Mouse (Mus musculus): Measurements from ENCODE around the gene Olfr726. TPM values are rescaled to one million over a fixed set of nuclear protein-coding genes. Genes with fewer than 3 reads are reported as not detected.

Olfr726 gene
- polyA plus RNA-seq, 1 experiment from 2014 or later: not detected

GRCm38 (mm10) chr14:50040275-50040674 lies 50.5 kb downstream of the Olfr726 start, which contains the start of gene Olfr725:
Olfr725 (minus strand) TSS chr14:50040375.
- H3K27ac ChIP-seq (ENCODE audit: low read depth): no peak within 1 kb of the TSS
- no peak for DNase-seq

More at GRCm38 (mm10) chr14:50040275-50040674, 50.5 kb downstream of the Olfr726 start, which contains the start of gene Olfr725:
- TF ChIP-seq EP300 (IDR thresholded peaks at IDR 0.05; ENCODE audit: low read depth) (no peak), CTCF (IDR thresholded peaks at IDR 0.05; ENCODE audit: low read depth) (no peak)
- Histone ChIP-seq H3K4me3 (ENCODE audit: low read depth, low read length) (no peak within 1 kb of the TSS), H3K9me3 (ENCODE audit: low read length) (no peaks in the 10 kb centered on the region), H3K4me1 (ENCODE audit: insufficient read depth) (no peaks in the 10 kb centered on the region), H3K36me3 (replicated peaks; ENCODE audit: insufficient read depth, low read length) (no peaks in the 10 kb centered on the region), H3K4me2 (ENCODE audit: low read depth, low read length) (no peak within 1 kb of the TSS), H3K27me3 (ENCODE audit: insufficient read depth, low read length) (no peaks in the 10 kb centered on the region), H3K9ac (replicated peaks) (no peak within 1 kb of the TSS)
- ATAC-seq: no peak

Other genes starting within 250 kb of the Olfr726 start
- not detected in 2 replicates for gene Olfr722, start 189.0 kb downstream of the Olfr726 start, polyA plus RNA-seq (2015; fragmentation: Nextera tagmentation; extraction: Ambion mirVana)
- not detected in 2 replicates for gene Olfr723, start 159.2 kb downstream of the Olfr726 start, polyA plus RNA-seq (2015; fragmentation: Nextera tagmentation; extraction: Ambion mirVana)
- not detected in 2 replicates for gene Olfr724, start 127.7 kb downstream of the Olfr726 start, polyA plus RNA-seq (2015; fragmentation: Nextera tagmentation; extraction: Ambion mirVana)
- gene Olfr725, start 50.6 kb downstream of the Olfr726 start, polyA plus RNA-seq (2015; fragmentation: Nextera tagmentation; extraction: Ambion mirVana): not detected in 2 replicates
- gene Olfr727, start 32.2 kb upstream of the Olfr726 start, polyA plus RNA-seq (2015; fragmentation: Nextera tagmentation; extraction: Ambion mirVana): not detected in 2 replicates
- not detected in 2 replicates for gene Olfr728, start 51.7 kb upstream of the Olfr726 start, polyA plus RNA-seq (2015; fragmentation: Nextera tagmentation; extraction: Ambion mirVana)
- not detected in 2 replicates for gene Olfr729, start 62.0 kb upstream of the Olfr726 start, polyA plus RNA-seq (2015; fragmentation: Nextera tagmentation; extraction: Ambion mirVana)
- gene Olfr730, start 97.2 kb upstream of the Olfr726 start, polyA plus RNA-seq (2015; fragmentation: Nextera tagmentation; extraction: Ambion mirVana): not detected in 2 replicates
- gene Olfr731, start 150.9 kb upstream of the Olfr726 start, polyA plus RNA-seq (2015; fragmentation: Nextera tagmentation; extraction: Ambion mirVana): not detected in 2 replicates
- gene Olfr732, start 193.3 kb upstream of the Olfr726 start, polyA plus RNA-seq (2015; fragmentation: Nextera tagmentation; extraction: Ambion mirVana): not detected in 2 replicates
- gene Olfr733, start 210.6 kb upstream of the Olfr726 start, polyA plus RNA-seq (2015; fragmentation: Nextera tagmentation; extraction: Ambion mirVana): not detected in 2 replicates
- gene Olfr734, start 235.8 kb upstream of the Olfr726 start, polyA plus RNA-seq (2015; fragmentation: Nextera tagmentation; extraction: Ambion mirVana): not detected in 2 replicates

All from liver, postnatal 0 days (tissue).